Mouse (Mus musculus): ENCODE measurements around the gene Gm28171.
"Not testable (repeated sequence)": the region's sequence is repeated elsewhere in the genome, so short reads cannot be mapped to it uniquely, and the experiment has no call there.

Gm28171 gene

DNA sequence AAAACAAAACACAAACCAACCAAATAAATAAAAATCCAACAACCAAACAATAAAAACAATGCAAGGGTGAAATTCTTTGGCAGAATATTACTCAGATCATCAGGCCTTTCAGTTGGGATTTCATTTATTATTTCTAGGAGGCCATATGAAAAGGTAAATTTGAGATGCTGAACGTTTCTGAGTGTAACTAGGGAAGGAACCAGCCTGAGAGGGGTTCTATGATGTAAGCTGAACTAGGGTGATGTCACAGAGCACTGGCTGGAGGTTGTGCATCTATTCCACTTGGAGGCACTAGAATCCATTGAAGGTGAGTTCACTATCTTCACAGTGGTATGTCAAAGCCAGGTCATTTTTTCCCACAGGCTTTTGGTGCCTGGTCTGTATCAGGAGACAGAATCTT lies at the start of gene Gm28171:
TSS of gene Gm28171 (plus strand) at position 301 of the 400 bp plus-strand sequence.
- DNase-seq (ENCODE audit: extremely low spot score, low spot score) = not testable (repeated sequence)
